Mouse (Mus musculus): Measurements from ENCODE around the gene Dnah14.

GRCm38 (mm10) chr1:181694729-181695498 lies 118.6 kb downstream of the Dnah14 start:
- TF ChIP-seq CTCF (IDR thresholded peaks at IDR 0.05; ENCODE audit: insufficient read depth, low read depth, low read length) (no peak), POLR2A (IDR thresholded peaks at IDR 0.05; ENCODE audit: insufficient read depth, low read depth, low read length) (no peak)
